Mouse (Mus musculus) ovary, postnatal 14 days (tissue): ENCODE measurements around the gene Eml4.

Experiments used
- DNase-seq: peaks from one replicate; pipeline ENCODE4 v3.0.0; 2022; ENCODE audit warnings: low spot score

Gene Eml4

GRCm38 (mm10) chr17:83344226-83344625 lies 6.5 kb upstream of the Eml4 start:
- DNase-seq, result no peak

GRCm38 (mm10) chr17:83348056-83348822 lies 2.5 kb upstream of the Eml4 start:
- DNase-seq, result no peak

- no peak for DNase-seq
Measured at GRCm38 (mm10) chr17:83351119-83351531, 394 bp downstream of the Eml4 start.

- DNase-seq, result no peak
Measured at GRCm38 (mm10) chr17:83351601-83352413, 1.1 kb downstream of the Eml4 start.

GRCm38 (mm10) chr17:83352456-83352855 lies 1.7 kb downstream of the Eml4 start:
- DNase-seq, result no peak

- DNase-seq, result no peak
Measured at GRCm38 (mm10) chr17:83353011-83353410, 2.3 kb downstream of the Eml4 start.

- DNase-seq, result no peak
Measured at GRCm38 (mm10) chr17:83353460-83353859, 2.7 kb downstream of the Eml4 start.

GRCm38 (mm10) chr17:83355481-83355880 lies 4.8 kb downstream of the Eml4 start:
- no peak for DNase-seq

- DNase-seq, result no peak
Measured at GRCm38 (mm10) chr17:83359934-83360333, 9.2 kb downstream of the Eml4 start.

- no peak for DNase-seq
Measured at GRCm38 (mm10) chr17:83360796-83361566, 10.2 kb downstream of the Eml4 start.

- no peak for DNase-seq
Measured at GRCm38 (mm10) chr17:83363081-83363480, 12.3 kb downstream of the Eml4 start.

- no peak for DNase-seq
Measured at GRCm38 (mm10) chr17:83364296-83364695, 13.6 kb downstream of the Eml4 start.

GRCm38 (mm10) chr17:83365130-83365529 lies 14.4 kb downstream of the Eml4 start:
- no peak for DNase-seq

GRCm38 (mm10) chr17:83365614-83366355 lies 15.1 kb downstream of the Eml4 start:
- no peak for DNase-seq

- DNase-seq, result no peak
Measured at GRCm38 (mm10) chr17:83367387-83367786, 16.7 kb downstream of the Eml4 start.

GRCm38 (mm10) chr17:83374123-83374522 lies 23.4 kb downstream of the Eml4 start:
- no peak for DNase-seq

GRCm38 (mm10) chr17:83375848-83376247 lies 25.1 kb downstream of the Eml4 start:
- no peak for DNase-seq

- no peak for DNase-seq
Measured at GRCm38 (mm10) chr17:83376801-83377200, 26.1 kb downstream of the Eml4 start.

- DNase-seq, result no peak
Measured at GRCm38 (mm10) chr17:83377755-83378443, 27.2 kb downstream of the Eml4 start.

GRCm38 (mm10) chr17:83378444-83378762 lies 27.7 kb downstream of the Eml4 start:
- DNase-seq, result no peak

GRCm38 (mm10) chr17:83379366-83379765 lies 28.6 kb downstream of the Eml4 start:
- no peak for DNase-seq
